Mouse (Mus musculus) liver, embryonic 14.5 days (tissue): ENCODE measurements around the gene Kpna2. TPM values are rescaled to one million over a fixed set of nuclear protein-coding genes. Genes with fewer than 3 reads are reported as not detected.

Source experiments
- ATAC-seq: fragments of 200-750 bp; cut with Nextera tagmentation; 2 replicates; pipeline ENCODE4 v1.8.0; 2017; ENCODE audit warnings: moderate number of reproducible peaks, mild to moderate bottlenecking, moderate library complexity; ENCODE audit not compliant: insufficient read depth
- DNase-seq, 3 experiments: peaks; one replicate each; pipeline ENCODE4 v3.0.0-alpha.2; 2012 to 2013; ENCODE audit warnings: low read depth in 3 of 3, low spot score in 3 of 3
- H3K27ac ChIP-seq: fragments of 300-500 bp; sonication (generic); 2 replicates; pipeline ENCODE4 v1.5.1; 2014; ENCODE audit warnings: moderate library complexity, mild to moderate bottlenecking, control low read depth, inconsistent platforms
- H3K27me3 ChIP-seq: fragments of 300-500 bp; sonication (generic); 2 replicates; pipeline ENCODE4 v1.6.1; 2014; ENCODE audit warnings: mild to moderate bottlenecking, low read length, moderate library complexity; ENCODE audit not compliant: control insufficient read depth, insufficient read depth
- H3K36me3 ChIP-seq: fragments of 300-500 bp; sonication (generic); replicated peaks from 2 replicates; pipeline ENCODE4 v1.6.1; 2014; ENCODE audit warnings: low read depth; ENCODE audit not compliant: control insufficient read depth, insufficient read depth
- H3K4me1 ChIP-seq, 2 experiments: fragments of 200-500 bp in 1 of 2; fragments of 300-500 bp in 1 of 2; sonication (generic) in 1 of 2; replicated peaks; 2 replicates each; pipeline ENCODE4 v1.6.1; 2012 to 2014; ENCODE audit warnings: antibody characterized with exemption in 1 of 2, inconsistent platforms in 1 of 2, low read length in 1 of 2; ENCODE audit not compliant: control insufficient read depth in 2 of 2, insufficient read depth in 2 of 2
- H3K4me2 ChIP-seq: fragments of 300-500 bp; sonication (generic); 2 replicates; pipeline ENCODE4 v1.6.1; 2014; ENCODE audit warnings: low read depth, mild to moderate bottlenecking, control low read depth, moderate library complexity
- H3K4me3 ChIP-seq, 2 experiments: fragments of 200-500 bp in 1 of 2; fragments of 300-500 bp in 1 of 2; sonication (generic) in 1 of 2; 2 replicates each; pipeline ENCODE4 v1.5.1; 2012 to 2014; ENCODE audit warnings: low read depth in 2 of 2, low read length in 2 of 2, mild to moderate bottlenecking in 2 of 2, control low read depth in 1 of 2, inconsistent platforms in 1 of 2, moderate library complexity in 1 of 2; ENCODE audit not compliant: insufficient read depth in 1 of 2
- H3K9ac ChIP-seq: fragments of 300-500 bp; sonication (generic); replicated peaks from 2 replicates; pipeline ENCODE4 v1.6.1; 2014; ENCODE audit warnings: mild to moderate bottlenecking, control low read depth, moderate library complexity
- H3K9me3 ChIP-seq: fragments of 300-500 bp; sonication (generic); 2 replicates; pipeline ENCODE4 v1.6.1; 2016; ENCODE audit warnings: low read length, mixed read lengths; ENCODE audit not compliant: control insufficient read depth
- CTCF ChIP-seq: IDR thresholded peaks from 2 replicates; pipeline ENCODE4 v1.5.1; 2016; ENCODE audit warnings: antibody characterized with exemption, low read depth, control low read depth
- EP300 ChIP-seq: IDR thresholded peaks from 2 replicates; pipeline ENCODE4 v1.6.1; 2016; ENCODE audit warnings: antibody characterized with exemption, low read depth
- WGBS: fragments of 180-500 bp; shearing (Covaris S2); extraction: QIAGEN DNeasy Blood & Tissue Kit; methylation state at CpG from one replicate; pipeline ENCODE4 v1.1.7; 2014; ENCODE audit not compliant: insufficient replicate concordance; 5-methylcytosine and 5-hydroxymethylcytosine counted together
- polyA plus RNA-seq, 2 experiments: library from polyadenylated mRNA; depleted of rRNA in 1 of 2; stranded (reverse) in 1 of 2; unstranded in 1 of 2; fragments of >200 nt; fragmentation: Nextera tagmentation in 1 of 2; extraction: Ambion mirVana in 1 of 2; gene quantifications; 2 replicates each; pipeline versions ENCODE4 v1.2.1 to v1.2.3; 2012 to 2014

Kpna2 gene
- polyA plus RNA-seq, 2 experiments = 158 to 277 TPM

DNA sequence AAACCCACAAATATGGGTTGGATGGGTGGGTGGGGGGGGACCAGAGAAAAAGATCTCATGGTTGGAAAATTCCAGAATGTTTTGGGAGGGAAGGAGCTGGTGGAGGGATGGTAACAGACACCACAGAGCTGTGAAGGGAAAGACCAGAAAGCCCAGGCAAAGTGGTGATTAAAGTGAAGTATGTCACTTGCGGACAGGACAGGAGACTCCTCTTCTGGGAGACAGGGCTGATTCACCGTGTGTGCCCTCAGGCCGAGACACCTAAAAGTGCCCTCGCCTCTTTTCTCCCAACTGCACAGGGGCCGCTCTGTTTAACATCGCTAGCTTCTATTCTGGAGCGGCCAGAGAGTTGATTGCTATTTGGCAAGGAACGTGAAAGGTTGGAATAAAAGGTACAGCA lies 44.8 kb downstream of the Kpna2 start:
- Histone ChIP-seq H3K4me3 (no peak overlapping the region), H3K9me3 (no peaks in the 10 kb centered on the region), H3K36me3 (no peaks in the 10 kb centered on the region), H3K4me1 (no peaks in the 10 kb centered on the region; a peak in 1 of 4 replicates), H3K9ac (no peak overlapping the region), H3K4me2 (no peak overlapping the region), H3K27ac (no peak overlapping the region), H3K27me3 (no peaks in the 10 kb centered on the region)
- 65% methylated on average over 8 of the region's 8 CpGs for WGBS
- TF ChIP-seq CTCF (no peak), EP300 (no peak)
- no peak for DNase-seq
- ATAC-seq = no peak

DNA sequence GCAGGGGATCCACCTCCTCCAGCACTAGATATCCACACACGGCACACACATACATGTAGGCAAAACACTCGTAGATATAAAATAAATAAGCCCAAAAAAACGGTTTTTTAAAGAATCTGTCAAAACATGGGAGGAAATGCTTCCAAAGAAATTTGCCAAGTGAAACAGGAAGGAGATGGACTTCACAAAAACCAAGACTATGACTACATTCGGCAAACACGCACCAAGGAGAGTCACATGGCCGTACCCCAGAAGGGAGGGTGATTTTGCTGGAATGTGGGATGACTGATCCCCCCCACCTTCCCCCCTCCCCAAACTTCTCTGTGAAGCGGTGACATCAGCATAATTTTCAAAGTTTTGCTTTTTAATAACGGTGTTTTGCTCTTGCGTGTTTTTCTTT lies 45.2 kb downstream of the Kpna2 start:
- H3K36me3 ChIP-seq = no peaks in the 10 kb centered on the region
- H3K9me3 ChIP-seq = no peaks in the 10 kb centered on the region
- TF ChIP-seq CTCF (no peak), EP300 (no peak)
- no peak overlapping the region for H3K9ac ChIP-seq
- H3K27ac ChIP-seq = no peak overlapping the region
- H3K4me2 ChIP-seq = no peak overlapping the region
- ATAC-seq (no peak), DNase-seq (no peak)
- H3K4me3 ChIP-seq = no peak overlapping the region
- 60% methylated on average over 9 of the region's 9 CpGs for WGBS
- H3K27me3 ChIP-seq = no peaks in the 10 kb centered on the region
- H3K4me1 ChIP-seq = no peaks in the 10 kb centered on the region; a peak in 1 of 4 replicates

Other genes with a start within 250 kb of the Kpna2 start
- 4.6 and 6.3 TPM in 2 replicates for gene Pecam1, start 248.9 kb downstream of the Kpna2 start, polyA plus RNA-seq (2012; rRNA removed)
- gene Pecam1, start 248.9 kb downstream of the Kpna2 start, polyA plus RNA-seq (2014; fragmentation: Nextera tagmentation; extraction: Ambion mirVana) = 5.5 and 6.1 TPM in 2 replicates
- gene Milr1, start 248.3 kb downstream of the Kpna2 start, polyA plus RNA-seq (2012; rRNA removed) = 1.00 and 2.2 TPM in 2 replicates
- 2.2 and 3.0 TPM in 2 replicates for gene Milr1, start 248.3 kb downstream of the Kpna2 start, polyA plus RNA-seq (2014; fragmentation: Nextera tagmentation; extraction: Ambion mirVana)
- gene Polg2, start 220.0 kb downstream of the Kpna2 start, polyA plus RNA-seq (2012; rRNA removed) = 2.7 and 3.8 TPM in 2 replicates
- 4.4 and 5.0 TPM in 2 replicates for gene Polg2, start 220.0 kb downstream of the Kpna2 start, polyA plus RNA-seq (2014; fragmentation: Nextera tagmentation; extraction: Ambion mirVana)
- 87.2 and 138 TPM in 2 replicates for gene Ddx5, start 210.4 kb downstream of the Kpna2 start, polyA plus RNA-seq (2012; rRNA removed)
- gene Ddx5, start 210.4 kb downstream of the Kpna2 start, polyA plus RNA-seq (2014; fragmentation: Nextera tagmentation; extraction: Ambion mirVana) = 122 and 130 TPM in 2 replicates
- 4.0 and 9.9 TPM in 2 replicates for gene Cep95, start 210.3 kb downstream of the Kpna2 start, polyA plus RNA-seq (2012; rRNA removed)
- gene Cep95, start 210.3 kb downstream of the Kpna2 start, polyA plus RNA-seq (2014; fragmentation: Nextera tagmentation; extraction: Ambion mirVana) = 6.1 and 6.6 TPM in 2 replicates
- gene Smurf2, start 78.8 kb downstream of the Kpna2 start, polyA plus RNA-seq (2012; rRNA removed) = 2.6 and 3.2 TPM in 2 replicates
- gene Smurf2, start 78.8 kb downstream of the Kpna2 start, polyA plus RNA-seq (2014; fragmentation: Nextera tagmentation; extraction: Ambion mirVana) = 3.8 and 4.0 TPM in 2 replicates
- gene 1810010H24Rik, start 26.1 kb upstream of the Kpna2 start, polyA plus RNA-seq (2012; rRNA removed) = 1.8 and 1.9 TPM in 2 replicates
- 2.6 and 3.9 TPM in 2 replicates for gene 1810010H24Rik, start 26.1 kb upstream of the Kpna2 start, polyA plus RNA-seq (2014; fragmentation: Nextera tagmentation; extraction: Ambion mirVana)
- 7.1 and 10.3 TPM in 2 replicates for gene Bptf, start 132.6 kb upstream of the Kpna2 start, polyA plus RNA-seq (2012; rRNA removed)
- gene Bptf, start 132.6 kb upstream of the Kpna2 start, polyA plus RNA-seq (2014; fragmentation: Nextera tagmentation; extraction: Ambion mirVana) = 7.5 and 7.9 TPM in 2 replicates
- gene Nol11, start 189.8 kb upstream of the Kpna2 start, polyA plus RNA-seq (2012; rRNA removed) = 7.0 and 11.3 TPM in 2 replicates
- gene Nol11, start 189.8 kb upstream of the Kpna2 start, polyA plus RNA-seq (2014; fragmentation: Nextera tagmentation; extraction: Ambion mirVana) = 19.9 and 20.5 TPM in 2 replicates